Mouse (Mus musculus) liver, embryonic 12.5 days (tissue): Measurements from ENCODE around the gene Olfr497. TPM values are rescaled to one million over a fixed set of nuclear protein-coding genes. Genes with fewer than 3 reads are reported as not detected.

Experiments
- ATAC-seq: fragments of 200-750 bp; cut with Nextera tagmentation; 2 replicates; pipeline ENCODE4 v1.8.0; 2017; ENCODE audit warnings: moderate number of reproducible peaks, mild to moderate bottlenecking, moderate library complexity
- H3K27ac ChIP-seq: fragments of 300-500 bp; sonication (generic); 2 replicates; pipeline ENCODE4 v1.5.1; 2016; ENCODE audit warnings: mild to moderate bottlenecking
- H3K27me3 ChIP-seq: fragments of 300-500 bp; sonication (generic); replicated peaks from 2 replicates; pipeline ENCODE4 v1.6.1; 2016; ENCODE audit warnings: mild to moderate bottlenecking, moderate library complexity
- H3K36me3 ChIP-seq: fragments of 300-500 bp; sonication (generic); 2 replicates; pipeline ENCODE4 v1.6.1; 2016; ENCODE audit warnings: mild to moderate bottlenecking, moderate library complexity
- H3K4me1 ChIP-seq: fragments of 300-500 bp; sonication (generic); 2 replicates; pipeline ENCODE4 v1.6.1; 2016
- H3K4me2 ChIP-seq: fragments of 300-500 bp; sonication (generic); 2 replicates; pipeline ENCODE4 v1.6.1; 2016; ENCODE audit warnings: mild to moderate bottlenecking, moderate library complexity
- H3K4me3 ChIP-seq: fragments of 300-500 bp; sonication (generic); 2 replicates; pipeline ENCODE4 v1.5.1; 2016; ENCODE audit warnings: mild to moderate bottlenecking, moderate library complexity
- H3K9ac ChIP-seq: fragments of 300-500 bp; sonication (generic); 2 replicates; pipeline ENCODE4 v1.6.1; 2016; ENCODE audit warnings: mild to moderate bottlenecking, moderate library complexity
- H3K9me3 ChIP-seq: fragments of 300-500 bp; sonication (generic); replicated peaks from 2 replicates; pipeline ENCODE4 v1.6.1; 2016; ENCODE audit warnings: mild to moderate bottlenecking, moderate library complexity
- WGBS: fragments of 180-500 bp; shearing (Covaris S2); methylation state at CpG from one replicate; pipeline ENCODE4 v1.1.7; 2016; ENCODE audit not compliant: insufficient replicate concordance; 5-methylcytosine and 5-hydroxymethylcytosine counted together
- polyA plus RNA-seq: library from polyadenylated mRNA; unstranded; fragments of >200 nt; fragmentation: Nextera tagmentation; extraction: Ambion mirVana; gene quantifications from 2 replicates; pipeline ENCODE4 v1.2.1, GENCODE M21; 2016

Olfr497 gene
- not detected in 2 replicates for polyA plus RNA-seq

DNA sequence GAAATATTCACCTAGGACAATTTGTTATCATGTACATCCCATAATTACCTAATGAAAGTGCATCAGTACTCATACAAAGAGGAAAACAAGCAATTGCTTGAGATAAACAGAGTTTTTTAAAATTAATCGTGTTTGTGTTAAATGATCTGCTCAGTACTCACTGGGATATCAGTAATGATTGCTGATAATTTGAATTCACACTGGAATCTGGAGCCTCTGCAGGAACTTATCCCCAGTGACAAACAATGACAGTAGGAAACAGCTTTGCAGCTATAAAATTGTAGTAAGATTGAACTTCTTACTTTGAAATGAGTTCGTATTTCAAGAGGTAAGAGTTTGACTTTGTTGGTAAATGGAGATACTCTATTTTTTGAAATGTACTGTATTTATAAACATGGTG, at the start of gene Olfr497:
Gene Olfr497 (plus strand): TSS at position 301 of the 400 bp plus-strand sequence.
- Histone ChIP-seq H3K27me3 (no peaks in the 10 kb centered on the region), H3K36me3 (no peaks in the 10 kb centered on the region), H3K9me3 (no peaks in the 10 kb centered on the region), H3K9ac (no peak within 1 kb of the TSS), H3K4me2 (no peak within 1 kb of the TSS), H3K4me1 (no peaks in the 10 kb centered on the region), H3K27ac (no peak within 1 kb of the TSS), H3K4me3 (no peak within 1 kb of the TSS)
- no peak for ATAC-seq
- WGBS, result 56% methylated on average over 2 of the region's 2 CpGs

DNA sequence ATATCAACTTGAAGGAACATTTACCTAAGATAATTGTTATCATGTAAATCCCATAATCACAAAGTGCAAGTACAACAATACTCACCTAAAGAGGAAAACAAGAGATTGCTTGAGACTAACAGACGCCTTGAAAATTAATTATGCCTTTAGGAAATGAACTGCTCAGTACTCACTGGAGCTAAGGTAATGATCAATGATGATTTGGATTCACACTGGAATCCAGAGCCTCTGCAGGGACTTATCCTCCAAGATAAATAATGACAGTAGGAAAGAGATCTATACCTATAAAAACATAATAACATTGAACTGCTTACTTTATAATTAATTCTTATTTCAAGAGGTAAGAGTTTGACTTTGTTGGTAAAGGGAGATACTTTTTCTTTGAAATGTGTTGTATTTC, 27.4 kb upstream of the Olfr497 start, which contains the start of gene Olfr495:
Gene Olfr495 (plus strand): TSS at position 301 of the 400 bp plus-strand sequence.
- H3K4me3 ChIP-seq, result no peak within 1 kb of the TSS
- H3K4me2 ChIP-seq, result no peak within 1 kb of the TSS
- H3K27me3 ChIP-seq, result no peaks in the 10 kb centered on the region
- no peaks in the 10 kb centered on the region for H3K36me3 ChIP-seq
- no peak within 1 kb of the TSS for H3K9ac ChIP-seq
- no peaks in the 10 kb centered on the region for H3K9me3 ChIP-seq
- H3K27ac ChIP-seq, result no peak within 1 kb of the TSS
- WGBS, result 51% methylated on average over 1 of the region's 1 CpGs
- no peaks in the 10 kb centered on the region for H3K4me1 ChIP-seq
- ATAC-seq, result no peak

DNA sequence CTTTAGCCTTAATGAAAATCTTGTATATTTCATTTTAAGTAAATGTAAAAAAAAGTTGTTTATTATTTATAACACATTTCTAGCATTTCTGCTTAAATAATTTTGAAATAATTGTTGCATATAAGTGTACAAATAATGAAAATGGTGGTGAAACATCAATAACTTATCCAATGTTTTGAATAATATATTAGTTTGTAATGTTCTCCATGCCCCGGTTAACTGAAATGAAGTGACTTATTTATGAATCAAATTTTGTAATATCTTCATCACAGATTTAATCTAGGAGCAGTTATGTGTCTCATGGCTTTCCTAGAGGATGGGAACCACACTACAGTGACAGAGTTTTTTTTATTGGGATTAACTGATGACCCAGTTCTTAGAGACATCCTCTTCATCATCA, 44.8 kb downstream of the Olfr497 start, which contains the start of gene Olfr498:
Gene Olfr498 (plus strand): TSS at position 301 of the 400 bp plus-strand sequence.
- no peaks in the 10 kb centered on the region for H3K4me1 ChIP-seq
- ATAC-seq, result no peak
- H3K27ac ChIP-seq, result no peak within 1 kb of the TSS
- no peaks in the 10 kb centered on the region for H3K9me3 ChIP-seq
- 71% methylated on average over 1 of the region's 1 CpGs for WGBS
- H3K36me3 ChIP-seq, result no peaks in the 10 kb centered on the region
- no peak within 1 kb of the TSS for H3K4me3 ChIP-seq
- H3K9ac ChIP-seq, result no peak within 1 kb of the TSS
- H3K4me2 ChIP-seq, result no peak within 1 kb of the TSS
- no peaks in the 10 kb centered on the region for H3K27me3 ChIP-seq

Other genes starting within 250 kb of the Olfr497 start
- gene Olfr486, start 247.7 kb upstream of the Olfr497 start, polyA plus RNA-seq, result not detected in 2 replicates
- not detected in 2 replicates for gene Olfr487, start 205.8 kb upstream of the Olfr497 start, polyA plus RNA-seq
- not detected in 2 replicates for gene Olfr488, start 162.1 kb upstream of the Olfr497 start, polyA plus RNA-seq
- not detected in 2 replicates for gene Olfr490, start 131.5 kb upstream of the Olfr497 start, polyA plus RNA-seq
- not detected in 2 replicates for gene Olfr491, start 107.0 kb upstream of the Olfr497 start, polyA plus RNA-seq
- not detected in 2 replicates for gene Olfr492, start 96.7 kb upstream of the Olfr497 start, polyA plus RNA-seq
- not detected in 2 replicates for gene Olfr493, start 73.4 kb upstream of the Olfr497 start, polyA plus RNA-seq
- not detected in 2 replicates for gene Olfr494, start 55.1 kb upstream of the Olfr497 start, polyA plus RNA-seq
- gene Olfr495, start 27.3 kb upstream of the Olfr497 start, polyA plus RNA-seq, result not detected in 2 replicates
- gene Olfr498, start 44.9 kb downstream of the Olfr497 start, polyA plus RNA-seq, result not detected in 2 replicates
- not detected in 2 replicates for gene Olfr502, start 104.6 kb downstream of the Olfr497 start, polyA plus RNA-seq
- gene Olfr503, start 124.1 kb downstream of the Olfr497 start, polyA plus RNA-seq, result not detected in 2 replicates
- gene Olfr504, start 145.4 kb downstream of the Olfr497 start, polyA plus RNA-seq, result not detected in 2 replicates
- not detected in 2 replicates for gene Olfr506, start 190.4 kb downstream of the Olfr497 start, polyA plus RNA-seq
- not detected in 2 replicates for gene Olfr507, start 201.4 kb downstream of the Olfr497 start, polyA plus RNA-seq
- not detected in 2 replicates for gene Olfr508, start 209.6 kb downstream of the Olfr497 start, polyA plus RNA-seq
- gene Olfr509, start 231.5 kb downstream of the Olfr497 start, polyA plus RNA-seq, result not detected in 2 replicates
- gene Olfr510, start 246.0 kb downstream of the Olfr497 start, polyA plus RNA-seq, result not detected in 2 replicates